Mouse (Mus musculus): ENCODE data around the gene Nin. TPM values are rescaled to one million over a fixed set of nuclear protein-coding genes. Genes with fewer than 3 reads are reported as not detected.

Nin gene
- total and polyA plus RNA-seq, 2 experiments: 1.1 to 2.1 TPM

- Histone ChIP-seq H3K4me1 (ENCODE audit: control insufficient read depth, insufficient read depth, low read length) (peaks cover 7% of the 10 kb centered on the region), H3K27me3 (ENCODE audit: control insufficient read depth, insufficient read depth, low read length) (no peaks in the 10 kb centered on the region), H3K79me2 (ENCODE audit: control insufficient read depth, insufficient read depth, low read length) (no peaks in the 10 kb centered on the region), H3K36me3 (ENCODE audit: control insufficient read depth, insufficient read depth, low read length) (no peaks in the 10 kb centered on the region), H3K4me3 (ENCODE audit: insufficient read depth, low read depth, low read length) (no peak overlapping the region), H3K27ac (replicated peaks; ENCODE audit: insufficient read depth, low read depth, low read length) (no peak overlapping the region), H3K9ac (ENCODE audit: low read depth, low read length) (no peak overlapping the region)
- 32% methylated on average over 5 of the region's 5 CpGs for WGBS
- no peak for TF ChIP-seq CTCF (IDR thresholded peaks at IDR 0.05; ENCODE audit: low read depth, low read length)
- peak; percentile 59 for DNase-seq (ENCODE audit: extremely low read depth, low read depth, low spot score)
Observed at GRCm38 (mm10) chr12:70011681-70012080, 101.8 kb downstream of the Nin start.

- peaks cover 7% of the 10 kb centered on the region for H3K4me1 ChIP-seq (ENCODE audit: control insufficient read depth, insufficient read depth, low read length)
- H3K36me3 ChIP-seq (ENCODE audit: control insufficient read depth, insufficient read depth, low read length): no peaks in the 10 kb centered on the region
- WGBS: 89% methylated on average over 4 of the region's 4 CpGs
- TF ChIP-seq CTCF (IDR thresholded peaks at IDR 0.05; ENCODE audit: low read depth, low read length) (no peak), POLR2A (IDR thresholded peaks at IDR 0.05; ENCODE audit: extremely low read depth, insufficient read depth, low read length) (no peak)
- H3K27me3 ChIP-seq (ENCODE audit: control insufficient read depth, insufficient read depth, low read length): no peaks in the 10 kb centered on the region
- H3K79me2 ChIP-seq (ENCODE audit: control insufficient read depth, insufficient read depth, low read length): no peaks in the 10 kb centered on the region
- no peak overlapping the region for H3K4me3 ChIP-seq (ENCODE audit: insufficient read depth, low read depth, low read length)
- H3K27ac ChIP-seq (replicated peaks; ENCODE audit: insufficient read depth, low read depth, low read length): no peak overlapping the region
- H3K9ac ChIP-seq (ENCODE audit: low read depth, low read length): no peak overlapping the region
- DNase-seq (ENCODE audit: extremely low read depth, low read depth, low spot score): no peak
Observed at GRCm38 (mm10) chr12:70010356-70010755, 103.2 kb downstream of the Nin start.

- H3K27ac ChIP-seq (replicated peaks; ENCODE audit: insufficient read depth, low read depth, low read length): no peak overlapping the region
- no peaks in the 10 kb centered on the region for H3K79me2 ChIP-seq (ENCODE audit: control insufficient read depth, insufficient read depth, low read length)
- H3K36me3 ChIP-seq (ENCODE audit: control insufficient read depth, insufficient read depth, low read length): no peaks in the 10 kb centered on the region
- H3K4me3 ChIP-seq (ENCODE audit: insufficient read depth, low read depth, low read length): no peak overlapping the region
- H3K9ac ChIP-seq (ENCODE audit: low read depth, low read length): no peak overlapping the region
- no peak for DNase-seq (ENCODE audit: extremely low read depth, low read depth, low spot score)
- 73% methylated on average over 4 of the region's 4 CpGs for WGBS
- TF ChIP-seq CTCF (IDR thresholded peaks at IDR 0.05; ENCODE audit: low read depth, low read length): no peak
- TF ChIP-seq POLR2A (IDR thresholded peaks at IDR 0.05; ENCODE audit: extremely low read depth, insufficient read depth, low read length): no peak
- no peaks in the 10 kb centered on the region for H3K27me3 ChIP-seq (ENCODE audit: control insufficient read depth, insufficient read depth, low read length)
- no peaks in the 10 kb centered on the region for H3K4me1 ChIP-seq (ENCODE audit: control insufficient read depth, insufficient read depth, low read length)
Observed at GRCm38 (mm10) chr12:70005103-70005502, 108.4 kb downstream of the Nin start.

GRCm38 (mm10) chr12:69998186-69998983, 115.1 kb downstream of the Nin start:
- TF ChIP-seq POLR2A (IDR thresholded peaks at IDR 0.05; ENCODE audit: extremely low read depth, insufficient read depth, low read length): no peak
- no peak for TF ChIP-seq CTCF (IDR thresholded peaks at IDR 0.05; ENCODE audit: low read depth, low read length)
- H3K27me3 ChIP-seq (ENCODE audit: control insufficient read depth, insufficient read depth, low read length): no peaks in the 10 kb centered on the region
- no peak for DNase-seq (ENCODE audit: extremely low read depth, low read depth, low spot score)
- 81% methylated on average over 13 of the region's 13 CpGs for WGBS
- no peak overlapping the region for H3K27ac ChIP-seq (replicated peaks; ENCODE audit: insufficient read depth, low read depth, low read length)
- H3K79me2 ChIP-seq (ENCODE audit: control insufficient read depth, insufficient read depth, low read length): no peaks in the 10 kb centered on the region
- H3K4me3 ChIP-seq (ENCODE audit: insufficient read depth, low read depth, low read length): no peak overlapping the region
- no peaks in the 10 kb centered on the region for H3K36me3 ChIP-seq (ENCODE audit: control insufficient read depth, insufficient read depth, low read length)
- no peak overlapping the region for H3K9ac ChIP-seq (ENCODE audit: low read depth, low read length)
- no peaks in the 10 kb centered on the region; the same call in 1 of the 2 replicates for H3K4me1 ChIP-seq (ENCODE audit: control insufficient read depth, insufficient read depth, low read length)

- peak; percentile 73 for DNase-seq (ENCODE audit: extremely low read depth, low read depth, low spot score)
- H3K9ac ChIP-seq (ENCODE audit: low read depth, low read length): no peak overlapping the region
- no peaks in the 10 kb centered on the region for H3K27me3 ChIP-seq (ENCODE audit: control insufficient read depth, insufficient read depth, low read length)
- no peaks in the 10 kb centered on the region for H3K36me3 ChIP-seq (ENCODE audit: control insufficient read depth, insufficient read depth, low read length)
- H3K4me1 ChIP-seq (ENCODE audit: control insufficient read depth, insufficient read depth, low read length): no peaks in the 10 kb centered on the region; the same call in 1 of the 2 replicates
- WGBS: 13% methylated on average over 3 of the region's 3 CpGs
- TF ChIP-seq POLR2A (IDR thresholded peaks at IDR 0.05; ENCODE audit: extremely low read depth, insufficient read depth, low read length): no peak
- no peak for TF ChIP-seq CTCF (IDR thresholded peaks at IDR 0.05; ENCODE audit: low read depth, low read length)
- H3K4me3 ChIP-seq (ENCODE audit: insufficient read depth, low read depth, low read length): no peak overlapping the region
- H3K27ac ChIP-seq (replicated peaks; ENCODE audit: insufficient read depth, low read depth, low read length): no peak overlapping the region
- no peaks in the 10 kb centered on the region for H3K79me2 ChIP-seq (ENCODE audit: control insufficient read depth, insufficient read depth, low read length)
Observed at GRCm38 (mm10) chr12:69995382-69995781, 118.1 kb downstream of the Nin start.
